Mouse (Mus musculus) hindbrain, embryonic 15.5 days (tissue): Measurements from ENCODE around the gene Trappc12. TPM values are rescaled to one million over a fixed set of nuclear protein-coding genes. Genes with fewer than 3 reads are reported as not detected.

Source experiments
- ATAC-seq: fragments of 200-750 bp; cut with Nextera tagmentation; 2 replicates; pipeline ENCODE4 v1.8.0; 2017; ENCODE audit warnings: low read depth, moderate number of reproducible peaks, moderate TSS enrichment; ENCODE audit not compliant: low FRiP score
- H3K27ac ChIP-seq: fragments of 300-500 bp; sonication (generic); replicated peaks from 2 replicates; pipeline ENCODE4 v1.5.1; 2015; ENCODE audit warnings: mild to moderate bottlenecking, inconsistent platforms
- H3K27me3 ChIP-seq: fragments of 300-500 bp; sonication (generic); 2 replicates; pipeline ENCODE4 v1.6.1; 2015; ENCODE audit warnings: control low read depth, inconsistent platforms
- H3K36me3 ChIP-seq: fragments of 300-500 bp; sonication (generic); 2 replicates; pipeline ENCODE4 v1.6.1; 2015; ENCODE audit warnings: control low read depth, inconsistent platforms
- H3K4me1 ChIP-seq: fragments of 300-500 bp; sonication (generic); replicated peaks from 2 replicates; pipeline ENCODE4 v1.6.1; 2015; ENCODE audit warnings: control low read depth, inconsistent platforms
- H3K4me2 ChIP-seq: fragments of 300-500 bp; sonication (generic); 2 replicates; pipeline ENCODE4 v1.6.1; 2015; ENCODE audit warnings: moderate library complexity, mild to moderate bottlenecking, inconsistent platforms
- H3K4me3 ChIP-seq: fragments of 300-500 bp; sonication (generic); 2 replicates; pipeline ENCODE4 v1.5.1; 2015; ENCODE audit warnings: mild to moderate bottlenecking, inconsistent platforms
- H3K9ac ChIP-seq: fragments of 300-500 bp; sonication (generic); 2 replicates; pipeline ENCODE4 v1.6.1; 2015; ENCODE audit warnings: inconsistent platforms
- H3K9me3 ChIP-seq: fragments of 300-500 bp; sonication (generic); 2 replicates; pipeline ENCODE4 v1.6.1; 2016; ENCODE audit warnings: control low read depth, inconsistent platforms
- WGBS: fragments of 180-500 bp; shearing (Covaris S2); methylation state at CpG from one replicate; pipeline ENCODE4 v1.1.7; 2015; 5-methylcytosine and 5-hydroxymethylcytosine counted together
- polyA plus RNA-seq: library from polyadenylated mRNA; unstranded; fragments of >200 nt; fragmentation: Nextera tagmentation; extraction: Ambion mirVana; gene quantifications from 2 replicates; pipeline ENCODE4 v1.2.1, GENCODE M21; 2015

The Trappc12 gene
- polyA plus RNA-seq, 1 experiment from 2014 or later, result 43.1 TPM

- 92% methylated on average over 5 of the region's 5 CpGs for WGBS
- Histone ChIP-seq H3K27ac (no peak overlapping the region), H3K27me3 (no peaks in the 10 kb centered on the region), H3K9me3 (no peaks in the 10 kb centered on the region), H3K4me1 (no peaks in the 10 kb centered on the region), H3K4me2 (no peak overlapping the region), H3K36me3 (peaks cover 14% of the 10 kb centered on the region), H3K9ac (no peak overlapping the region), H3K4me3 (no peak overlapping the region)
- ATAC-seq, result no peak
These were observed 23.2 kb downstream of the Trappc12 start for GRCm38 (mm10) chr12:28727061-28727460.

GRCm38 (mm10) chr12:28726204-28726603 is 24.1 kb downstream of the Trappc12 start:
- Histone ChIP-seq H3K27me3 (no peaks in the 10 kb centered on the region), H3K9me3 (no peaks in the 10 kb centered on the region), H3K4me1 (no peaks in the 10 kb centered on the region), H3K4me3 (no peak overlapping the region), H3K27ac (no peak overlapping the region), H3K4me2 (no peak overlapping the region), H3K9ac (no peak overlapping the region), H3K36me3 (peaks cover 17% of the 10 kb centered on the region)
- no peak for ATAC-seq
- 93% methylated on average over 4 of the region's 4 CpGs for WGBS

GRCm38 (mm10) chr12:28724366-28724765 is 25.9 kb downstream of the Trappc12 start:
- Histone ChIP-seq H3K4me3 (no peak overlapping the region), H3K4me1 (no peaks in the 10 kb centered on the region), H3K36me3 (peaks cover 20% of the 10 kb centered on the region), H3K4me2 (no peak overlapping the region), H3K9ac (no peak overlapping the region), H3K9me3 (no peaks in the 10 kb centered on the region), H3K27ac (no peak overlapping the region), H3K27me3 (no peaks in the 10 kb centered on the region)
- WGBS, result 66% methylated on average over 3 of the region's 3 CpGs
- ATAC-seq, result no peak

- no peak for ATAC-seq
- Histone ChIP-seq H3K4me3 (no peak overlapping the region), H3K27ac (no peak overlapping the region), H3K9ac (no peak overlapping the region), H3K9me3 (no peaks in the 10 kb centered on the region), H3K4me1 (no peaks in the 10 kb centered on the region), H3K36me3 (peaks cover 19% of the 10 kb centered on the region), H3K4me2 (no peak overlapping the region), H3K27me3 (no peaks in the 10 kb centered on the region)
- 90% methylated on average over 2 of the region's 2 CpGs for WGBS
These were observed 32.2 kb downstream of the Trappc12 start for GRCm38 (mm10) chr12:28718106-28718505.

GRCm38 (mm10) chr12:28717066-28717465 is 33.2 kb downstream of the Trappc12 start:
- no peak for ATAC-seq
- no peaks in the 10 kb centered on the region for H3K27me3 ChIP-seq
- H3K4me2 ChIP-seq, result no peak overlapping the region
- 77% methylated on average over 2 of the region's 2 CpGs for WGBS
- H3K9me3 ChIP-seq, result no peaks in the 10 kb centered on the region
- H3K27ac ChIP-seq, result no peak overlapping the region
- H3K9ac ChIP-seq, result no peak overlapping the region
- no peaks in the 10 kb centered on the region for H3K4me1 ChIP-seq
- peaks cover 19% of the 10 kb centered on the region for H3K36me3 ChIP-seq
- H3K4me3 ChIP-seq, result no peak overlapping the region

GRCm38 (mm10) chr12:28714822-28715632 is 35.2 kb downstream of the Trappc12 start:
- Histone ChIP-seq H3K9ac (no peak overlapping the region), H3K4me1 (peaks cover 12% of the 10 kb centered on the region), H3K4me2 (no peak overlapping the region), H3K4me3 (no peak overlapping the region), H3K36me3 (peaks cover 5% of the 10 kb centered on the region; the same call in 1 of the 2 replicates), H3K27me3 (no peaks in the 10 kb centered on the region), H3K9me3 (no peaks in the 10 kb centered on the region), H3K27ac (no peak overlapping the region)
- 85% methylated on average over 24 of the region's 24 CpGs for WGBS
- no peak for ATAC-seq

- H3K9ac ChIP-seq, result no peak overlapping the region
- peaks cover 12% of the 10 kb centered on the region for H3K4me1 ChIP-seq
- WGBS, result 56% methylated on average over 22 of the region's 22 CpGs
- no peaks in the 10 kb centered on the region for H3K9me3 ChIP-seq
- peak overlapping the region; percentile 50 for H3K27ac ChIP-seq
- H3K27me3 ChIP-seq, result no peaks in the 10 kb centered on the region
- no peak overlapping the region for H3K4me3 ChIP-seq
- H3K36me3 ChIP-seq, result no peaks in the 10 kb centered on the region
- peak; percentile 16; the same call in 1 of the 2 replicates for ATAC-seq
- no peak overlapping the region for H3K4me2 ChIP-seq
These were observed 39.6 kb downstream of the Trappc12 start for GRCm38 (mm10) chr12:28710566-28711185.

- Histone ChIP-seq H3K4me2 (no peak overlapping the region), H3K4me1 (peaks cover 23% of the 10 kb centered on the region), H3K9ac (no peak overlapping the region), H3K9me3 (no peaks in the 10 kb centered on the region), H3K27me3 (no peaks in the 10 kb centered on the region), H3K4me3 (no peak overlapping the region), H3K36me3 (no peaks in the 10 kb centered on the region), H3K27ac (no peak overlapping the region)
- 90% methylated on average over 4 of the region's 4 CpGs for WGBS
- no peak for ATAC-seq
These were observed 42.1 kb downstream of the Trappc12 start for GRCm38 (mm10) chr12:28708154-28708553.

GRCm38 (mm10) chr12:28705204-28705603 is 45.1 kb downstream of the Trappc12 start:
- H3K4me3 ChIP-seq, result no peak overlapping the region
- H3K27me3 ChIP-seq, result no peaks in the 10 kb centered on the region
- no peak overlapping the region for H3K4me2 ChIP-seq
- WGBS, result 83% methylated on average over 6 of the region's 6 CpGs
- H3K36me3 ChIP-seq, result no peaks in the 10 kb centered on the region
- ATAC-seq, result no peak
- no peak overlapping the region; the same call in 1 of the 2 replicates for H3K9ac ChIP-seq
- no peaks in the 10 kb centered on the region for H3K9me3 ChIP-seq
- peaks cover 27% of the 10 kb centered on the region for H3K4me1 ChIP-seq
- H3K27ac ChIP-seq, result no peak overlapping the region

- H3K4me1 ChIP-seq, result peaks cover 32% of the 10 kb centered on the region
- H3K27ac ChIP-seq, result 0 out of 2 replicates have a peak overlapping the region, but pooled peaks have one; percentile 34
- H3K27me3 ChIP-seq, result no peaks in the 10 kb centered on the region
- no peaks in the 10 kb centered on the region for H3K9me3 ChIP-seq
- no peak overlapping the region for H3K4me3 ChIP-seq
- 7% methylated on average over 12 of the region's 12 CpGs for WGBS
- peak overlapping the region; percentile 27 for H3K9ac ChIP-seq
- 0 out of 2 replicates have a peak overlapping the region, but pooled peaks have one; percentile 7 for H3K4me2 ChIP-seq
- no peak for ATAC-seq
- no peaks in the 10 kb centered on the region for H3K36me3 ChIP-seq
These were observed 45.9 kb downstream of the Trappc12 start for GRCm38 (mm10) chr12:28704381-28704780.

GRCm38 (mm10) chr12:28701302-28701701 is 49.0 kb downstream of the Trappc12 start:
- H3K27me3 ChIP-seq, result no peaks in the 10 kb centered on the region
- H3K9me3 ChIP-seq, result no peaks in the 10 kb centered on the region
- H3K9ac ChIP-seq, result no peak overlapping the region
- ATAC-seq, result no peak
- 84% methylated on average over 11 of the region's 11 CpGs for WGBS
- peaks cover 37% of the 10 kb centered on the region for H3K4me1 ChIP-seq
- no peaks in the 10 kb centered on the region for H3K36me3 ChIP-seq
- no peak overlapping the region for H3K4me3 ChIP-seq
- no peak overlapping the region for H3K4me2 ChIP-seq
- peak overlapping the region; percentile 89 for H3K27ac ChIP-seq

GRCm38 (mm10) chr12:28700561-28701025 is 49.7 kb downstream of the Trappc12 start:
- Histone ChIP-seq H3K4me3 (no peak overlapping the region), H3K9me3 (no peaks in the 10 kb centered on the region), H3K4me2 (no peak overlapping the region), H3K36me3 (peaks cover 1% of the 10 kb centered on the region; the same call in 1 of the 2 replicates), H3K27ac (peak overlapping the region; percentile 89), H3K9ac (peak overlapping the region; percentile 35; the same call in 1 of the 2 replicates), H3K4me1 (peaks cover 37% of the 10 kb centered on the region), H3K27me3 (no peaks in the 10 kb centered on the region)
- ATAC-seq, result peak; percentile 43; the same call in 1 of the 2 replicates
- WGBS, result 50% methylated on average over 19 of the region's 19 CpGs
